Mouse (Mus musculus) hindbrain, postnatal 0 days (tissue): ENCODE measurements at regions not wholly inside any gene's neighbourhood (a gene's known extent, or its start where the extent isn't known, plus 50 kb on each side); places are given as distances from the start of the nearest gene placed in this dataset.

Experiments used
- ATAC-seq: fragments of 200-750 bp; cut with Nextera tagmentation; 2 replicates; pipeline ENCODE4 v1.8.0; 2017; ENCODE audit warnings: mild to moderate bottlenecking, moderate TSS enrichment, moderate library complexity
- DNase-seq: peaks from one replicate; pipeline ENCODE4 v3.0.0-alpha.2; 2015; ENCODE audit warnings: low spot score
- H3K27ac ChIP-seq: fragments of 300-500 bp; sonication (generic); 2 replicates; pipeline ENCODE4 v1.5.1; 2014; ENCODE audit warnings: mild to moderate bottlenecking
- H3K27me3 ChIP-seq: fragments of 300-500 bp; sonication (generic); 2 replicates; pipeline ENCODE4 v1.6.1; 2014; ENCODE audit warnings: low read length, mixed read lengths; ENCODE audit not compliant: insufficient read depth
- H3K36me3 ChIP-seq: fragments of 300-500 bp; sonication (generic); 2 replicates; pipeline ENCODE4 v1.6.1; 2014; ENCODE audit warnings: low read length, mixed read lengths; ENCODE audit not compliant: insufficient read depth
- H3K4me1 ChIP-seq: fragments of 300-500 bp; sonication (generic); 2 replicates; pipeline ENCODE4 v1.6.1; 2014; ENCODE audit warnings: antibody characterized with exemption, low read length, mixed read lengths; ENCODE audit not compliant: insufficient read depth
- H3K4me2 ChIP-seq: fragments of 300-500 bp; sonication (generic); 2 replicates; pipeline ENCODE4 v1.6.1; 2014; ENCODE audit warnings: low read depth, mild to moderate bottlenecking, low read length, moderate library complexity, mixed read lengths
- H3K4me3 ChIP-seq: fragments of 300-500 bp; sonication (generic); 2 replicates; pipeline ENCODE4 v1.5.1; 2014; ENCODE audit warnings: low read length
- H3K9ac ChIP-seq: fragments of 300-500 bp; sonication (generic); replicated peaks from 2 replicates; pipeline ENCODE4 v1.6.1; 2014; ENCODE audit warnings: mild to moderate bottlenecking, low read length, moderate library complexity, mixed read lengths
- H3K9me3 ChIP-seq: fragments of 300-500 bp; sonication (generic); 2 replicates; pipeline ENCODE4 v1.6.1; 2016; ENCODE audit warnings: low read length, mixed read lengths
- CTCF ChIP-seq: IDR thresholded peaks from 2 replicates; pipeline ENCODE4 v1.5.1; 2016; ENCODE audit warnings: antibody characterized with exemption, control low read depth, low read depth
- WGBS: fragments of 180-500 bp; shearing (Covaris S2); extraction: QIAGEN DNeasy Blood & Tissue Kit; methylation state at CpG from one replicate; pipeline ENCODE4 v1.1.7; 2014; 5-methylcytosine and 5-hydroxymethylcytosine counted together

- Histone ChIP-seq H3K27ac (no peak overlapping the region), H3K36me3 (no peaks in the 10 kb centered on the region), H3K9ac (no peak overlapping the region), H3K4me1 (no peaks in the 10 kb centered on the region), H3K9me3 (no peaks in the 10 kb centered on the region), H3K27me3 (no peaks in the 10 kb centered on the region), H3K4me3 (no peak overlapping the region), H3K4me2 (no peak overlapping the region)
- no peak for DNase-seq
- no peak for ATAC-seq
- 23% methylated on average over 2 of the region's 2 CpGs for WGBS
- no peak for TF ChIP-seq CTCF
These were observed 436.0 kb downstream of the Cdk5rap2 start for GRCm38 (mm10) chr4:69974208-69974607.

- Histone ChIP-seq H3K9ac (no peak overlapping the region), H3K27ac (no peak overlapping the region), H3K4me1 (no peaks in the 10 kb centered on the region), H3K4me3 (no peak overlapping the region), H3K9me3 (no peaks in the 10 kb centered on the region), H3K36me3 (no peaks in the 10 kb centered on the region), H3K4me2 (no peak overlapping the region), H3K27me3 (no peaks in the 10 kb centered on the region)
- no peak for TF ChIP-seq CTCF
- WGBS: 61% methylated on average over 6 of the region's 6 CpGs
- no peak for ATAC-seq
- DNase-seq: no peak
These were observed 436.7 kb downstream of the Cdk5rap2 start for GRCm38 (mm10) chr4:69973566-69973965.

GRCm38 (mm10) chr4:69971721-69972120, 438.5 kb downstream of the Cdk5rap2 start:
- DNase-seq: peak; percentile 39
- ATAC-seq: peak; percentile 24; the same call in 1 of the 2 replicates
- H3K9ac ChIP-seq: no peak overlapping the region
- WGBS: 81% methylated on average over 3 of the region's 3 CpGs
- no peaks in the 10 kb centered on the region for H3K4me1 ChIP-seq
- no peaks in the 10 kb centered on the region for H3K9me3 ChIP-seq
- no peaks in the 10 kb centered on the region for H3K36me3 ChIP-seq
- TF ChIP-seq CTCF: peak; percentile 41
- H3K27ac ChIP-seq: no peak overlapping the region
- H3K4me3 ChIP-seq: no peak overlapping the region
- H3K4me2 ChIP-seq: no peak overlapping the region
- H3K27me3 ChIP-seq: no peaks in the 10 kb centered on the region

GRCm38 (mm10) chr4:69968424-69968823, 441.8 kb downstream of the Cdk5rap2 start:
- ATAC-seq (no peak), DNase-seq (no peak)
- TF ChIP-seq CTCF: no peak
- Histone ChIP-seq H3K9me3 (no peaks in the 10 kb centered on the region), H3K27ac (no peak overlapping the region), H3K4me1 (no peaks in the 10 kb centered on the region), H3K4me3 (no peak overlapping the region), H3K27me3 (no peaks in the 10 kb centered on the region), H3K4me2 (no peak overlapping the region), H3K9ac (no peak overlapping the region), H3K36me3 (no peaks in the 10 kb centered on the region)
- 73% methylated on average over 1 of the region's 1 CpGs for WGBS
